Mouse (Mus musculus) layer of hippocampus, postnatal 25 days (tissue): ENCODE measurements at regions not wholly inside any gene's neighbourhood (a gene's known extent, or its start where the extent isn't known, plus 50 kb on each side); places are given as distances from the start of the nearest gene placed in this dataset.

ENCODE experiments used
- DNase-seq, 2 experiments: peaks; one replicate each; pipeline ENCODE4 v3.0.0; 2022; ENCODE audit warnings: mixed read lengths in 2 of 2, low spot score in 1 of 2; ENCODE audit errors: extremely low spot score in 1 of 2

- DNase-seq = no peak
Measured at GRCm38 (mm10) chr3:151153340-151153739, 284.3 kb upstream of the Adgrl4 start.

GRCm38 (mm10) chr3:151160516-151160915, 277.2 kb upstream of the Adgrl4 start:
- DNase-seq = no peak

GRCm38 (mm10) chr3:151182132-151182531, 255.6 kb upstream of the Adgrl4 start:
- no peak for DNase-seq

- DNase-seq = no peak
Measured at GRCm38 (mm10) chr3:151192092-151192491, 245.6 kb upstream of the Adgrl4 start.

GRCm38 (mm10) chr3:151210978-151211377, 226.7 kb upstream of the Adgrl4 start:
- DNase-seq = no peak

- no peak for DNase-seq
Measured at GRCm38 (mm10) chr3:151216764-151217502, 220.8 kb upstream of the Adgrl4 start.

- no peak for DNase-seq
Measured at GRCm38 (mm10) chr3:151222407-151222806, 215.3 kb upstream of the Adgrl4 start.

- DNase-seq = no peak
Measured at GRCm38 (mm10) chr3:151252458-151252857, 185.2 kb upstream of the Adgrl4 start.

GRCm38 (mm10) chr3:151262821-151263220, 174.9 kb upstream of the Adgrl4 start:
- DNase-seq = no peak

GRCm38 (mm10) chr3:151265658-151266057, 172.0 kb upstream of the Adgrl4 start:
- no peak for DNase-seq

GRCm38 (mm10) chr3:151269514-151269913, 168.2 kb upstream of the Adgrl4 start:
- no peak for DNase-seq

GRCm38 (mm10) chr3:151283829-151284228, 153.9 kb upstream of the Adgrl4 start:
- no peak for DNase-seq

GRCm38 (mm10) chr3:151293981-151294605, 143.6 kb upstream of the Adgrl4 start:
- no peak for DNase-seq

GRCm38 (mm10) chr3:151294606-151295005, 143.1 kb upstream of the Adgrl4 start:
- no peak for DNase-seq

- DNase-seq = no peak
Measured at GRCm38 (mm10) chr3:151295027-151295426, 142.7 kb upstream of the Adgrl4 start.

- no peak for DNase-seq
Measured at GRCm38 (mm10) chr3:151298325-151298724, 139.4 kb upstream of the Adgrl4 start.

- no peak for DNase-seq
Measured at GRCm38 (mm10) chr3:151305402-151305801, 132.3 kb upstream of the Adgrl4 start.

- DNase-seq = no peak
Measured at GRCm38 (mm10) chr3:151307975-151308374, 129.7 kb upstream of the Adgrl4 start.

GRCm38 (mm10) chr3:151323835-151324234, 113.9 kb upstream of the Adgrl4 start:
- DNase-seq = no peak

GRCm38 (mm10) chr3:151329801-151330200, 107.9 kb upstream of the Adgrl4 start:
- no peak for DNase-seq

- DNase-seq = no peak
Measured at GRCm38 (mm10) chr3:151331906-151332305, 105.8 kb upstream of the Adgrl4 start.

GRCm38 (mm10) chr3:151332317-151332687, 105.4 kb upstream of the Adgrl4 start:
- no peak for DNase-seq
